ENCODE assay signal across 8 mouse cellular contexts in the genomic region with DNA sequence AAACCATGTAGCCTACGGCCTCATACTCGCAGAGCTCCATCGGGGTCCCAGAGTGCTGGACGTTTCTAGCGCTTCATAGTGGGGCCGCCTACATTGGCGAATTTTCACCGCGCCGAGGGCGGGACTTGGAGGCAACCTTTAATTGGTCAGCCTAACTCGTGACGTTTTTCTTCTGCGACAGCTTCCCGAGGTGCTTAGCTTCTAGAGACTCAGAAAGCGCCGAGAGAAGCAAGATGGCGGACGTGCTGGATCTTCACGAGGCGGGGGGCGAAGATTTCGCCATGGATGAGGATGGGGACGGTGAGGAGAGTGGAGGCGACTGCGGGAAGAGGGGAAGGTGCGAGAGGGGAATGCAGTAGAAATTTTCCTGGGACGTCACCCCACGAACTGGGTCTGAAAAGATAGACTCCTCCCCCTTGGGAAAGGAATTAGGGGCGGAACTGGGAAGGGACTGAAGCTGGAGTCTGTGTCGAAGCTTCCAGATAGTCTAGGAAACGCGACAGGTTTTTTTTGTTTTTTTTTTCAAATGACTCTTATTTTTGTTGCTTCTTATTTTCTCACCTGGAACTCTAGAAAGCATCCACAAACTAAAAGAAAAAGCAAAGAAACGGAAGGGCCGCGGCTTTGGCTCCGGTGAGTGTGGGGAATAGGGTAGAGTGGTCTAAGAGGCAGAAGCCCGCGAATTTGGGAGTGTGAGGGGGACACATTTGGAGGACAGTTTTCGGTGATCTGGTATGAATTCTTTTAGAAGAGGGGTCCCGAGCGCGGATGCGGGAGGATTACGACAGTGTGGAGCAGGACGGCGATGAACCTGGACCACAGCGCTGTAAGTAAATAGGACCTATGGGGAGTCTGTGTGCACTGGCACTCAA. TPM values are rescaled to one million over a fixed set of nuclear protein-coding genes. Genes with fewer than 3 reads are reported as not detected.
DNase-seq lines count a peak whose midpoint lies in the region; ATAC-seq lines count a peak whose summit lies in the region.

Gene Rbm8a, plus strand, starts transcription at position 205 of the 872 bp plus-strand sequence.

- H3K4me1 ChIP-seq in forebrain, embryonic 14.5 days (ENCODE audit: control insufficient read depth, insufficient read depth, low read length), result peaks cover 14% of the 10 kb centered on the region
- peaks cover 27% of the 10 kb centered on the region for H3K4me1 ChIP-seq in neural tube, embryonic 15.5 days

- H3K27me3 ChIP-seq in forebrain, embryonic 14.5 days (replicated peaks; ENCODE audit: control insufficient read depth, insufficient read depth, low read length), result no peaks in the 10 kb centered on the region
- H3K27me3 ChIP-seq in neural tube, embryonic 15.5 days (replicated peaks), result no peaks in the 10 kb centered on the region

- peaks cover 37% of the 10 kb centered on the region for H3K36me3 ChIP-seq in forebrain, embryonic 14.5 days (ENCODE audit: control insufficient read depth, insufficient read depth, low read length)
- peaks cover 32% of the 10 kb centered on the region for H3K36me3 ChIP-seq in neural tube, embryonic 15.5 days

- DNase-seq in ES-CJ7 (ENCODE audit: low read depth, low spot score), result peak; percentile 99
- DNase-seq in cerebellum, adult 11 months, result peak; percentile 93
- peak; percentile 100 for DNase-seq in forebrain, embryonic 14.5 days (ENCODE audit: low spot score)
- peak; percentile 92 to 97 for DNase-seq in heart, postnatal 14 days
- peak; percentile 97 for DNase-seq in layer of hippocampus, adult 11-12 months (ENCODE audit: low spot score)
- peak; percentile 96 to 97 for DNase-seq in lung, adult 18-20 months
- peak; percentile 97 for DNase-seq in testis, postnatal 14 days (ENCODE audit: low spot score)

- peak; percentile 93 for ATAC-seq in forebrain, embryonic 14.5 days
- ATAC-seq in neural tube, embryonic 15.5 days (ENCODE audit: low FRiP score), result peak; percentile 93

- intact Hi-C loops in heart, postnatal 14 days (cut with DNase I), result no loop called here

- H3K27ac ChIP-seq in forebrain, embryonic 14.5 days (ENCODE audit: low read depth, low read length), result peak within 1 kb of the TSS; percentile 59; the same call in 1 of the 2 replicates
- peak within 1 kb of the TSS; percentile 81 for H3K27ac ChIP-seq in neural tube, embryonic 15.5 days (replicated peaks)

- under 1% methylated on average over 48 of the region's 48 CpGs for WGBS in forebrain, embryonic 14.5 days
- under 1% methylated on average over 48 of the region's 48 CpGs for WGBS in neural tube, embryonic 15.5 days

- peak within 1 kb of the TSS; percentile 64 for H3K4me3 ChIP-seq in forebrain, embryonic 14.5 days (ENCODE audit: low read depth, low read length)
- H3K4me3 ChIP-seq in neural tube, embryonic 15.5 days (replicated peaks), result peak within 1 kb of the TSS; percentile 58

- peak within 1 kb of the TSS; percentile 84 for H3K4me2 ChIP-seq in forebrain, embryonic 14.5 days (ENCODE audit: low read length)
- H3K4me2 ChIP-seq in neural tube, embryonic 15.5 days, result peak within 1 kb of the TSS; percentile 87

- H3K9ac ChIP-seq in forebrain, embryonic 14.5 days (ENCODE audit: low read length), result peak within 1 kb of the TSS; percentile 73
- peak within 1 kb of the TSS; percentile 69 for H3K9ac ChIP-seq in neural tube, embryonic 15.5 days (replicated peaks)

- H3K9me3 ChIP-seq in forebrain, embryonic 14.5 days (replicated peaks; ENCODE audit: control insufficient read depth, low read length), result no peaks in the 10 kb centered on the region
- H3K9me3 ChIP-seq in neural tube, embryonic 15.5 days (replicated peaks), result no peaks in the 10 kb centered on the region

RNA-seq across cellular contexts. Expression of gene Rbm8a, which starts in this region (rescaled TPM):
- 132 and 136 TPM in 2 replicates for polyA plus RNA-seq in forebrain, embryonic 14.5 days (2014; fragmentation: Nextera tagmentation; extraction: Ambion mirVana)
- 10 to 100 TPM; 37.9 to 40.5 TPM for total RNA-seq in heart, postnatal 14 days (2021)
- polyA plus RNA-seq in neural tube, embryonic 15.5 days (2015; fragmentation: Nextera tagmentation; extraction: Ambion mirVana), result 108 and 109 TPM in 2 replicates

Comparison
In these comparisons a context has a peak if more than half of its experiments do, and no peak if none do; other contexts are left out.
1. Peak in every context shown above with its lines: DNase-seq, ATAC-seq, H3K4me3 ChIP-seq and H3K27ac ChIP-seq.